Mouse (Mus musculus): ENCODE measurements at regions not wholly inside any gene's neighbourhood (a gene's known extent, or its start where the extent isn't known, plus 50 kb on each side); places are given as distances from the start of the nearest gene placed in this dataset.
A peak's percentile ranks its signal among the peaks of the same experiment; 100 is the strongest.

DNA sequence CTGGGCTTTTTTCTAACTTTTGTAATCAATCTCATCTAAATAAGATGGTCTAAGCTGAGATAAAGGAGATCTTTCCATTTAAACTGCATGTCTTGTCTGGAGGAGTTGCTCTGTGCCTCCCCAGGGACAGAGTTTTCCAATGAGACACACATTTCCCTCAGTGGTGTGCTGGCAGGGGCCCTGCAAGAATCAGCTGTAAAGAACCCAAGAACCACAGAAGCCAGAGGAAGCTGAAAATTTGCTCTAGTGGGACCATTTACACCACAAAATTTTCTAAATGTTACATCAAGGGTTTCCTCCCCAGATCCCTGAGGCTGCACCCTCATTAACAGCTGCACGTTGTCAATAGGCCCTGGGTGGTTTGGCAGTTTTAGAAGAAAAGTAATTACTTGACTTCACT is 301.0 kb upstream of the Ttc14 start:
- Histone ChIP-seq H3K9ac (ENCODE audit: low read depth, poor library complexity, severe bottlenecking) (no peak overlapping the region), H3K4me3 (ENCODE audit: low read depth, low read length) (no peak overlapping the region), H3K27ac (ENCODE audit: insufficient read depth, low read length) (no peak overlapping the region), H3K9me3 (replicated peaks; ENCODE audit: control insufficient read depth, insufficient read depth, low read length, poor library complexity, severe bottlenecking) (no peaks in the 10 kb centered on the region), H3K4me1 (ENCODE audit: control insufficient read depth, insufficient read depth, low read length) (no peaks in the 10 kb centered on the region), H3K36me3 (ENCODE audit: control insufficient read depth, insufficient read depth, low read length, poor library complexity, severe bottlenecking) (no peaks in the 10 kb centered on the region), H3K27me3 (ENCODE audit: control insufficient read depth, insufficient read depth, low read length, poor library complexity, severe bottlenecking) (no peaks in the 10 kb centered on the region)
- TF ChIP-seq POLR2A (IDR thresholded peaks at IDR 0.05; ENCODE audit: insufficient read depth, low read length) (no peak), EP300 (IDR thresholded peaks at IDR 0.05; ENCODE audit: insufficient read depth, low read depth, low read length) (no peak), CTCF (IDR thresholded peaks at IDR 0.05; ENCODE audit: low read depth, low read length) (no peak)

DNA sequence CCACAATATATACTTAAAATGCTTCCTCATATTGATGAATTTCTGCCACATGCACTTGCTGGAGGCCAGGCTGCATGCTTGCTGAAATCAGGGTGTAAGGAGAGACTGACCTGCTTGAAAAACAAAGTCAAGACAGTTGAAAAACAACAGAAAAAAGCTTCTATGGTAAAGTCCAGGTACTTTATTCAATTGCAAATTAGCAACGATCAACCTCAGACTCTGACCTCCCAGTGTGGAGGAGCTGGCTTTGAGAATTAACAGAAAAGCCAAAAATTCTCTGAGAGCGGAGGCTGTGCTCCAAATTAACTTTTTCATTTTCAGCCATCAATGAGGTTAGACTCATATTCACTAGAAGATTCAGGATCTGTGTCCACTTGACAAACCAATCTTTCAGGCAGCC is 291.4 kb upstream of the Ttc14 start:
- Histone ChIP-seq H3K4me3 (ENCODE audit: low read depth, low read length) (no peak overlapping the region), H3K36me3 (ENCODE audit: control insufficient read depth, insufficient read depth, low read length, poor library complexity, severe bottlenecking) (no peaks in the 10 kb centered on the region), H3K9me3 (replicated peaks; ENCODE audit: control insufficient read depth, insufficient read depth, low read length, poor library complexity, severe bottlenecking) (no peaks in the 10 kb centered on the region), H3K27ac (ENCODE audit: insufficient read depth, low read length) (peak overlapping the region; percentile 56), H3K27me3 (ENCODE audit: control insufficient read depth, insufficient read depth, low read length, poor library complexity, severe bottlenecking) (no peaks in the 10 kb centered on the region), H3K9ac (ENCODE audit: low read depth, poor library complexity, severe bottlenecking) (no peak overlapping the region), H3K4me1 (ENCODE audit: control insufficient read depth, insufficient read depth, low read length) (no peaks in the 10 kb centered on the region)
- TF ChIP-seq CTCF (IDR thresholded peaks at IDR 0.05; ENCODE audit: low read depth, low read length) (no peak), EP300 (IDR thresholded peaks at IDR 0.05; ENCODE audit: insufficient read depth, low read depth, low read length) (no peak), POLR2A (IDR thresholded peaks at IDR 0.05; ENCODE audit: insufficient read depth, low read length) (no peak)

DNA sequence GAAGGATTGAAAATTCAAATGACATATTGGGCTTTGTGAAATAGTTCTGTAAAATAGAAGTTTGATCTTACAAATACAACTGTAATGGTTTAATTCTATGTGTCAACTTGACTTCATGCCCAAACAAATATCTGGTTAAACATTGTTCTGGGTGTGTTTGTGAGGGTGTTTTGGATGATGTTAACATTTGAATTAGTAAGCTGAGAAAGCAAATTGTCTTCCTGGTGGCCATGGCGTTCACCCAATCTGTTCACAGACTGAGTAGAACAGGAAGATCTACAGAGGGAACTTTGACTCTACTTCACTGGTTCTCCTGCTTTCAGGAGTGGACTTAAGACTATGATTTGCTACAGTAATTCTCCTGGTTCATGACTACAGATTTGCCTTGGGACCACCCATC is 255.5 kb upstream of the Ttc14 start:
- Histone ChIP-seq H3K4me3 (ENCODE audit: low read depth, low read length) (no peak overlapping the region), H3K27me3 (ENCODE audit: control insufficient read depth, insufficient read depth, low read length, poor library complexity, severe bottlenecking) (no peaks in the 10 kb centered on the region; the same call in 1 of the 2 replicates), H3K9ac (ENCODE audit: low read depth, poor library complexity, severe bottlenecking) (no peak overlapping the region), H3K36me3 (ENCODE audit: control insufficient read depth, insufficient read depth, low read length, poor library complexity, severe bottlenecking) (no peaks in the 10 kb centered on the region), H3K9me3 (replicated peaks; ENCODE audit: control insufficient read depth, insufficient read depth, low read length, poor library complexity, severe bottlenecking) (0 out of 2 replicates have a peak, but pooled peaks cover 6% of the 10 kb centered on the region), H3K27ac (ENCODE audit: insufficient read depth, low read length) (no peak overlapping the region), H3K4me1 (ENCODE audit: control insufficient read depth, insufficient read depth, low read length) (no peaks in the 10 kb centered on the region)
- no peak for TF ChIP-seq CTCF (IDR thresholded peaks at IDR 0.05; ENCODE audit: low read depth, low read length)
- TF ChIP-seq POLR2A (IDR thresholded peaks at IDR 0.05; ENCODE audit: insufficient read depth, low read length), result no peak
- no peak for TF ChIP-seq EP300 (IDR thresholded peaks at IDR 0.05; ENCODE audit: insufficient read depth, low read depth, low read length)

DNA sequence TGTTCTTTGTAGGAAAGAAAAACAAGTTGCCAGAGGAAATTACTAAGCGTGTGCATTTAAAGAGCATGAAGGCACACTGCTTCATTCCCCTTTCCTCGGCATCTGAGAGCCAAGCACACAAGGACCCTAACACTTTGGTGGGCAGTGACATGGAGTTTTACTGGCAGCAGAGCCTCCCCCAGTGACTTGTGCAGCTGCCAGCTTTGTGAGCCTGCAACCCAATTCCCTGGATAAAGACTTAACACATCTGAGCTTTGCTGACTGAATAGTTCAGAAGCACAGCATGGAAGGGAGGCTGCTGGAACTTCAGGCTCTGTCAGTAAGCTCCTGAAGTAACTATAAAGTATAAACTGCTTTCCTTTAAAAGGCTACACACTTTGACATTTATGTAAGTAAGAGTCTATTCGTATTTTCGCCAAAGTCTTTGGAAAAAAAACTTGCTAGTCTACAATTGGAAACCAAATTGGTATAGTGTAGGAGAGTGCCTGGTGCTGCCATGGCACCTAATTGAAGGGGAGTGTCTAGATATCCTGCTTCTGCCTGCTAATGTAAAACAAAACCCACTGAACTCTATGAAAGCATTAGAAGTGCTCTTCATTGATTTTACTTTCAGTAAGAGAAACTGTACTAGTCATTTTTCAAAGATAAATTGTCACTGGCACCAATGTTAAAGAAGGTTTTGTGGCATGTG is 236.8 kb upstream of the Ttc14 start:
- no peak overlapping the region for H3K4me3 ChIP-seq (ENCODE audit: low read depth, low read length)

DNA sequence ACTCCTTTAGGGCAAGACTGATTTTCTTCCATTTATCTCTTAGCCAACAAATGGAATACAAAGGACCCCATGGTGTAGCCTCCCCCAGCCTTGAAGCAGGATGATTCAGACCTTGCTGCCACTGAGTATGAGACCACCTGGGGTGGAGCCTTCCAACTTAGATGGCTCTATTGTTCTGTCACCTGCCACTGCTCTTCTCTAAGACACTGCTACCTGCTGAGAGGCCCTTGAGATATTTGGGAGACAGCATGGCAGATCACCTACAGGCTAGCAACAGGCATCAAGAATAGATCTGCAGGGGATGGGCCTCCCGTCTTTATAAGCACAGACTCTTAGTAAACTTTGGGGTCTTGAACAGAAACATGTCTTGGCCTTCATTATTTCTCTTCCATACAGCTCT is 219.0 kb upstream of the Ttc14 start:
- H3K27me3 ChIP-seq (ENCODE audit: control insufficient read depth, insufficient read depth, low read length, poor library complexity, severe bottlenecking), result no peaks in the 10 kb centered on the region
- H3K4me3 ChIP-seq (ENCODE audit: low read depth, low read length), result no peak overlapping the region
- H3K4me1 ChIP-seq (ENCODE audit: control insufficient read depth, insufficient read depth, low read length), result no peaks in the 10 kb centered on the region
- no peak overlapping the region for H3K9ac ChIP-seq (ENCODE audit: low read depth, poor library complexity, severe bottlenecking)
- H3K9me3 ChIP-seq (replicated peaks; ENCODE audit: control insufficient read depth, insufficient read depth, low read length, poor library complexity, severe bottlenecking), result peaks cover 3% of the 10 kb centered on the region
- no peak overlapping the region for H3K27ac ChIP-seq (ENCODE audit: insufficient read depth, low read length)
- H3K36me3 ChIP-seq (ENCODE audit: control insufficient read depth, insufficient read depth, low read length, poor library complexity, severe bottlenecking), result no peaks in the 10 kb centered on the region
- TF ChIP-seq CTCF (IDR thresholded peaks at IDR 0.05; ENCODE audit: low read depth, low read length), result no peak
- TF ChIP-seq EP300 (IDR thresholded peaks at IDR 0.05; ENCODE audit: insufficient read depth, low read depth, low read length), result 0 out of 2 replicates have a peak, but pooled peaks have one; percentile 8

More for the DNA sequence above, 236.8 kb upstream of the Ttc14 start:
- no peaks in the 10 kb centered on the region for H3K9me3 ChIP-seq (replicated peaks; ENCODE audit: control insufficient read depth, insufficient read depth, low read length, poor library complexity, severe bottlenecking)
- no peaks in the 10 kb centered on the region for H3K36me3 ChIP-seq (ENCODE audit: control insufficient read depth, insufficient read depth, low read length, poor library complexity, severe bottlenecking)
- H3K4me1 ChIP-seq (ENCODE audit: control insufficient read depth, insufficient read depth, low read length), result no peaks in the 10 kb centered on the region
- H3K27me3 ChIP-seq (ENCODE audit: control insufficient read depth, insufficient read depth, low read length, poor library complexity, severe bottlenecking), result no peaks in the 10 kb centered on the region
- H3K9ac ChIP-seq (ENCODE audit: low read depth, poor library complexity, severe bottlenecking), result no peak overlapping the region
- H3K27ac ChIP-seq (ENCODE audit: insufficient read depth, low read length), result no peak overlapping the region
- no peak for TF ChIP-seq POLR2A (IDR thresholded peaks at IDR 0.05; ENCODE audit: insufficient read depth, low read length)
- no peak for TF ChIP-seq EP300 (IDR thresholded peaks at IDR 0.05; ENCODE audit: insufficient read depth, low read depth, low read length)
- TF ChIP-seq CTCF (IDR thresholded peaks at IDR 0.05; ENCODE audit: low read depth, low read length), result no peak

DNA sequence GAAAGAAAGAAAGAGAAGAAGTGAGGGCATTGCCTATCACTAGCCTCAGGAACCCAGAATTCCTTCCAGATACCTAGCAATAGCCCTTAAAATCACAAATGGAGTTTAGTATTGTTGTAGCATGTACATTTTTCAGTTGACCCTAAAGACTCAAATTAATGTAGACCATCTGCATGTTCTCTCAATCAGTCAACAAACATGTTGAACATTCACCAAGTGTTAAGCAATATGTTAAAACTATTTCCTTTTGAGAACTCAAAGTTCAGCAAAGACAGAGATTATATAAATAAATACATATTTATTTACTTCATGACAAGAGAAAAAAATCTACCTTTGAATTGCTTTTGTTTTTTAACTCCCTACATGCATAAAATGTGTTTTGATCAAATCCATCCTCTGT is 185.4 kb upstream of the Ttc14 start:
- Histone ChIP-seq H3K27me3 (ENCODE audit: control insufficient read depth, insufficient read depth, low read length, poor library complexity, severe bottlenecking) (no peaks in the 10 kb centered on the region), H3K4me3 (ENCODE audit: low read depth, low read length) (no peak overlapping the region), H3K4me1 (ENCODE audit: control insufficient read depth, insufficient read depth, low read length) (no peaks in the 10 kb centered on the region), H3K27ac (ENCODE audit: insufficient read depth, low read length) (no peak overlapping the region), H3K36me3 (ENCODE audit: control insufficient read depth, insufficient read depth, low read length, poor library complexity, severe bottlenecking) (no peaks in the 10 kb centered on the region), H3K9me3 (replicated peaks; ENCODE audit: control insufficient read depth, insufficient read depth, low read length, poor library complexity, severe bottlenecking) (no peaks in the 10 kb centered on the region), H3K9ac (ENCODE audit: low read depth, poor library complexity, severe bottlenecking) (no peak overlapping the region)
- no peak for TF ChIP-seq EP300 (IDR thresholded peaks at IDR 0.05; ENCODE audit: insufficient read depth, low read depth, low read length)
- no peak for TF ChIP-seq CTCF (IDR thresholded peaks at IDR 0.05; ENCODE audit: low read depth, low read length)
- no peak for TF ChIP-seq POLR2A (IDR thresholded peaks at IDR 0.05; ENCODE audit: insufficient read depth, low read length)
